Mouse (Mus musculus): Measurements from ENCODE around the gene Sema6c. TPM values are rescaled to one million over a fixed set of nuclear protein-coding genes. Genes with fewer than 3 reads are reported as not detected.

The Sema6c gene
- polyA plus RNA-seq, 1 experiment from 2014 or later = 31.5 TPM

DNA sequence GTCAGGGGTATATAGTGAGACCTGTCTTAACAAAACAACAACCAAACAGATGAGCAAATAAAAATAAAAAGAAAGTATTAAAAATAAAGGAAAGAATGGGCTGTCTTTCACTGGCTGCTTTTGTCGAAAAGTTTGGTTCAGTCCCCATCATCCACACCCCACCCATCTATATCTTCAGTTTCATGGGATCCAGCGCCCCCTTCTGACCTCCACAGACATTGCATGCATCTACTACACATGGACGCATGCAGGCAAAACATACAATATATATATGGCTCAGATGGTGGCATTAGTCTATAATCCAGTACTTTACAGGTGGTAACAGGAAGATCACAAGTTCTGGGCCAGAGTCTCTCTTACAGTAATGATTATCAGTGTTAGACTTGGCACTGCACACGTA lies 6.4 kb upstream of the Sema6c start:
- ATAC-seq (ENCODE audit: low FRiP score) = no peak
- Histone ChIP-seq H3K4me1 (replicated peaks) (no peaks in the 10 kb centered on the region), H3K27me3 (peaks cover 5% of the 10 kb centered on the region; the same call in 1 of the 2 replicates), H3K4me2 (no peak overlapping the region), H3K9ac (no peak overlapping the region), H3K4me3 (no peak overlapping the region), H3K36me3 (no peaks in the 10 kb centered on the region), H3K27ac (no peak overlapping the region), H3K9me3 (no peaks in the 10 kb centered on the region)
- 63% methylated on average over 4 of the region's 4 CpGs for WGBS

GRCm38 (mm10) chr3:95159511-95159986 lies 708 bp upstream of the Sema6c start:
- H3K27me3 ChIP-seq = peaks cover 5% of the 10 kb centered on the region; the same call in 1 of the 2 replicates
- peak overlapping the region; percentile 87 for H3K4me2 ChIP-seq
- no peak for ATAC-seq (ENCODE audit: low FRiP score)
- H3K36me3 ChIP-seq = peaks cover 7% of the 10 kb centered on the region
- H3K27ac ChIP-seq = peak overlapping the region; percentile 93
- peaks cover 39% of the 10 kb centered on the region for H3K4me1 ChIP-seq (replicated peaks)
- H3K4me3 ChIP-seq = peak overlapping the region; percentile 91
- 16% methylated on average over 8 of the region's 8 CpGs for WGBS
- H3K9me3 ChIP-seq = no peaks in the 10 kb centered on the region
- H3K9ac ChIP-seq = peak overlapping the region; percentile 96

DNA sequence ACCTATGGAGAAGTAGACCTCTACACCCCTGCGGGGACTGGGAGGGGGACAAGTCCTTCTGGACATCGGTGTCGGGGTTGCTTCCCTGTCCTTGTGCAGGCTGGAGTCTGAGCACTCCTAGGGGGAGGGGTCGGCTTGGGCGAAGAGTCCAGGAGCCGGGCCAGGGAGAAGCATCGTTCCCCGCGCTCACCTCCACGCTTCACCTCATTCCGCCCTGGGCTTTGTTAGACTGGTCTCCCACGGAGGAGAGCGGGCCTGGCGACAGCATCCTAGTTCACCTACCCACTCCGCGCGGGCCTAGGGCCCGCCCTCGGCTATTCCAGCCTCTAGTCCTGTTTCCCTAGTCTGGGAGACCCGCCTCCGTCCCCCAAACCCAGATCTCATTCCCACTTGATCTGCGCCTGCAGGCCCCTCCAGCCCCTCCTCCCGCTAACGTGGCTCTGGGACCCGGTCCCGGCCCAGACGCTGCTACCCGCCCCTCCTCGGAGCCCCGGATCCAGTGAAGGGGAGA lies 839 bp downstream of the Sema6c start:
- Histone ChIP-seq H3K9ac (peak overlapping the region; percentile 96), H3K4me1 (replicated peaks) (peaks cover 46% of the 10 kb centered on the region), H3K27ac (peak overlapping the region; percentile 93), H3K27me3 (peaks cover 5% of the 10 kb centered on the region; the same call in 1 of the 2 replicates), H3K4me2 (peak overlapping the region; percentile 87), H3K36me3 (peaks cover 22% of the 10 kb centered on the region), H3K9me3 (no peaks in the 10 kb centered on the region), H3K4me3 (peak overlapping the region; percentile 91)
- WGBS = 1% methylated on average over 30 of the region's 30 CpGs
- peak; percentile 29 for ATAC-seq (ENCODE audit: low FRiP score)

DNA sequence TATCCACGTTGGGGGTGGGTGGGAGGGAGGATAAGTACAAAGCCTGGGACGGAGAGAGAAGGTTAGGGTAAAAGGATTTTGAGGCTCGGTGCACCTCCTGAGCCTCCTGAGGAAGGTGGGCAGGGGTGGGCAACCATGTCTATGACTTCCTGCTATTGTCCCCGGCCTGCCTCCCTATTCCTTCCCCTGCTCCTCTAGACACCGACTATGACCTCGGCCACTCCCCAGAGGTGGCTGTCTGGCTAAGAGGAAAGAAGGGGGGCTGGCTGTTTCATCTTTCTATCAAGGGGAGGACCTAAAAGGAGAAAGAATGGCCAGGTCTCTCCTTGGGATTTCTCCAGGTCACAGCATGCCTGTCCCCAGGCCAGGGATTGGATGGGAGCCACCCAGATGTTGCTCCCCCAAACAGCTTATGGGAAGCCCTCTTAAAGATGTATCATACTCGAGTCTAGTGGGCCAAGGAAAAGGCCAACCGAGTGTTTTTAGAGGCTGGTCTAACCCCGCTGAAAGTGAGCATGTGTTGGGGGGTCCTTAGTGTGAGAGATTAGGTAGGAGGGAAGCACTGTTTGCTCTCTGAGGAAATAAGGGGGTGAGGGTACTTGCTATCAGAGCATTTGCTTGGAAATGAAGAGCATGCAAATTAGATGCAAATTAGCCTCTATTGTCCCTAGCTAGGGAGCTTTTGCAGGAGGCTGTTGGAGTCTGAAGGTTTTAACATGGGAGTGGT lies 1.5 kb downstream of the Sema6c start:
- 2% methylated on average over 9 of the region's 9 CpGs for WGBS
- peak overlapping the region; percentile 87 for H3K4me2 ChIP-seq
- H3K4me1 ChIP-seq (replicated peaks) = peaks cover 46% of the 10 kb centered on the region
- peak overlapping the region; percentile 91 for H3K4me3 ChIP-seq
- ATAC-seq (ENCODE audit: low FRiP score) = peak; percentile 2; the same call in 1 of the 2 replicates
- peaks cover 29% of the 10 kb centered on the region for H3K36me3 ChIP-seq
- H3K9me3 ChIP-seq = no peaks in the 10 kb centered on the region
- peaks cover 8% of the 10 kb centered on the region; the same call in 1 of the 2 replicates for H3K27me3 ChIP-seq
- H3K27ac ChIP-seq = peak overlapping the region; percentile 93
- H3K9ac ChIP-seq = peak overlapping the region; percentile 96

DNA sequence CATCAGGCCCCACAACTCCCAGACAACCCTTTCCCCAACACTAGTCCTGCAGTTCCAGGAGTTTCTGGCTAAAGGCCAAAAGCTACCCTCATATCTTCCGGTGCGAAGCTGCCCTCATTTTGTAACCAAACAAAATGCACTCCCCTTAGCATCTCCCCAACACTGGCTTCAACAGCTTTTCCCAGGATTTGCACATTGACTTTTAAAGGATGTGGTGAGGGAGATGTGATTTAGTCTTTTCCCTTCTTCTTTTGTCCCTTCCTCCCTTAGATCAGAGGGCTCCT lies 2.0 kb downstream of the Sema6c start:
- peaks cover 8% of the 10 kb centered on the region for H3K27me3 ChIP-seq
- peak overlapping the region; percentile 93 for H3K27ac ChIP-seq
- H3K4me1 ChIP-seq (replicated peaks) = peaks cover 46% of the 10 kb centered on the region
- H3K36me3 ChIP-seq = peaks cover 34% of the 10 kb centered on the region
- WGBS = 14% methylated on average over 2 of the region's 2 CpGs
- no peaks in the 10 kb centered on the region for H3K9me3 ChIP-seq
- no peak for ATAC-seq (ENCODE audit: low FRiP score)
- H3K4me3 ChIP-seq = peak overlapping the region; percentile 91
- peak overlapping the region; percentile 87 for H3K4me2 ChIP-seq
- peak overlapping the region; percentile 96 for H3K9ac ChIP-seq

- ATAC-seq (ENCODE audit: low FRiP score) = no peak
- Histone ChIP-seq H3K4me3 (peak overlapping the region; percentile 91), H3K27me3 (peaks cover 21% of the 10 kb centered on the region), H3K9me3 (no peaks in the 10 kb centered on the region), H3K4me2 (peak overlapping the region; percentile 87), H3K36me3 (peaks cover 48% of the 10 kb centered on the region), H3K27ac (no peak overlapping the region), H3K9ac (peak overlapping the region; percentile 96), H3K4me1 (replicated peaks) (peaks cover 46% of the 10 kb centered on the region)
- WGBS = 49% methylated on average over 11 of the region's 11 CpGs
Observed at GRCm38 (mm10) chr3:95163419-95164255, 3.4 kb downstream of the Sema6c start.

- peak overlapping the region; percentile 87 for H3K4me2 ChIP-seq
- H3K4me3 ChIP-seq = peak overlapping the region; percentile 91; the same call in 1 of the 2 replicates
- H3K9ac ChIP-seq = peak overlapping the region; percentile 96; the same call in 1 of the 2 replicates
- peaks cover 53% of the 10 kb centered on the region for H3K36me3 ChIP-seq
- H3K9me3 ChIP-seq = no peaks in the 10 kb centered on the region
- H3K27me3 ChIP-seq = peaks cover 26% of the 10 kb centered on the region
- WGBS = 60% methylated on average over 5 of the region's 5 CpGs
- H3K4me1 ChIP-seq (replicated peaks) = peaks cover 45% of the 10 kb centered on the region
- no peak for ATAC-seq (ENCODE audit: low FRiP score)
- no peak overlapping the region for H3K27ac ChIP-seq
Observed at GRCm38 (mm10) chr3:95164256-95164550, 3.9 kb downstream of the Sema6c start.

DNA sequence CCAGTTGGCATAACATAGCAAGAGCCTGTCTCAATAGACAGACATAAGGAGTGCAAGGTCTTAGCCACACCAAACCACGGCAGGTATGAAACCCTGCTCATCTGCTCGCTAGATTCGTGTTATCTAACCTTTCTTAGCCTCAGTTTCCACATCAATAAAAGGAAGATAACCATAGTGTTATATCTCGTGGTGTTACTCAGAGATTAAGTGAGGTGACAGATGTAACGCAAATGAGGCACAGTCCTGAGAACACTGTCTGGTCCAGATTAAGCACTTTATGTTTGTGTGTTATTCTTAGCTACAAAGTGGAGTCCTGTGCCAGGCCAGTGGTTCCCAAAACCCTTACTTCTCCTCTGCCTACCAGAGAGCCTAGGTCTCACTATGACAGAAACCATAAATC lies 4.6 kb downstream of the Sema6c start:
- Histone ChIP-seq H3K4me1 (replicated peaks) (peaks cover 38% of the 10 kb centered on the region), H3K36me3 (peaks cover 60% of the 10 kb centered on the region), H3K9ac (peak overlapping the region; percentile 96; the same call in 1 of the 2 replicates), H3K9me3 (no peaks in the 10 kb centered on the region), H3K27me3 (peaks cover 33% of the 10 kb centered on the region), H3K4me3 (no peak overlapping the region), H3K4me2 (no peak overlapping the region; the same call in 1 of the 2 replicates), H3K27ac (no peak overlapping the region)
- 90% methylated on average over 5 of the region's 5 CpGs for WGBS
- no peak for ATAC-seq (ENCODE audit: low FRiP score)

GRCm38 (mm10) chr3:95169996-95170395 lies 9.7 kb downstream of the Sema6c start:
- no peak overlapping the region for H3K9ac ChIP-seq
- peaks cover 87% of the 10 kb centered on the region for H3K36me3 ChIP-seq
- peaks cover 24% of the 10 kb centered on the region for H3K4me1 ChIP-seq (replicated peaks)
- H3K9me3 ChIP-seq = no peaks in the 10 kb centered on the region
- WGBS = 92% methylated on average over 10 of the region's 10 CpGs
- H3K27me3 ChIP-seq = peaks cover 67% of the 10 kb centered on the region
- H3K4me2 ChIP-seq = no peak overlapping the region
- no peak overlapping the region for H3K27ac ChIP-seq
- ATAC-seq (ENCODE audit: low FRiP score) = no peak
- no peak overlapping the region for H3K4me3 ChIP-seq

DNA sequence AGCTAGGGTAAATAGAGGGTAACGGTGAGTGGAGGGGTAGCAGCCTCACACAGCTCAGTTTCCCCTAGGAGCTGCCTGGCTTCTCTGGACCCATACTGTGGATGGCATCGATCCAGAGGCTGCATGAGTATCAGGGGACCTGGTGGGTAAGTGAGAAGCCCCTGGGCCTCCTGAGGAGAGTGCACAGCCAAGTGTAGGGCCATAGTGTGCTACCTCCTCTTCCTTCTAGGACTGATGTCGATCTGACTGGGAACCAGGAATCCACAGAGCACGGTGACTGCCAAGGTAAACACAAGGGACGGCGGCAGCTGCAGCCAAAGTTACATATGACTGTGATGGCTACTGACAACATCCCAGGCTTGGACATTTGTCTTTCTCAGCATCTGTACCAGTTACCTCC lies 10.8 kb downstream of the Sema6c start:
- Histone ChIP-seq H3K9ac (no peak overlapping the region; the same call in 1 of the 2 replicates), H3K4me3 (no peak overlapping the region), H3K9me3 (no peaks in the 10 kb centered on the region), H3K4me2 (no peak overlapping the region), H3K27me3 (peaks cover 67% of the 10 kb centered on the region), H3K36me3 (peaks cover 78% of the 10 kb centered on the region), H3K4me1 (replicated peaks) (peaks cover 21% of the 10 kb centered on the region), H3K27ac (no peak overlapping the region)
- no peak for ATAC-seq (ENCODE audit: low FRiP score)
- WGBS = 82% methylated on average over 6 of the region's 6 CpGs

GRCm38 (mm10) chr3:95172526-95173255 lies 12.4 kb downstream of the Sema6c start:
- no peaks in the 10 kb centered on the region for H3K9me3 ChIP-seq
- H3K4me1 ChIP-seq (replicated peaks) = peaks cover 21% of the 10 kb centered on the region
- H3K4me2 ChIP-seq = peak overlapping the region; percentile 43; the same call in 1 of the 2 replicates
- no peak overlapping the region for H3K27ac ChIP-seq
- 19% methylated on average over 56 of the region's 84 CpGs for WGBS
- no peak for ATAC-seq (ENCODE audit: low FRiP score)
- peaks cover 63% of the 10 kb centered on the region for H3K36me3 ChIP-seq
- no peak overlapping the region; the same call in 1 of the 2 replicates for H3K4me3 ChIP-seq
- H3K27me3 ChIP-seq = peaks cover 56% of the 10 kb centered on the region
- H3K9ac ChIP-seq = peak overlapping the region; percentile 66
